Mouse (Mus musculus) gastrocnemius, adult 8-10 months (tissue): Measurements from ENCODE around the gene Gm4559. TPM values are rescaled to one million over a fixed set of nuclear protein-coding genes. Genes with fewer than 3 reads are reported as not detected.
"Not testable (repeated sequence)": the region's sequence is repeated elsewhere in the genome, so short reads cannot be mapped to it uniquely, and the experiment has no call there.

Experiments
- DNase-seq, 2 experiments: peaks; one replicate each; pipeline ENCODE4 v3.0.0; 2022; ENCODE audit warnings: low spot score in 2 of 2
- total RNA-seq, 4 experiments: library from RNA; stranded (reverse); gene quantifications; 2 replicates each; pipeline ENCODE4 v1.2.4; 2022

The Gm4559 gene
- total RNA-seq, 4 experiments from 2014 or later = not detected

DNA sequence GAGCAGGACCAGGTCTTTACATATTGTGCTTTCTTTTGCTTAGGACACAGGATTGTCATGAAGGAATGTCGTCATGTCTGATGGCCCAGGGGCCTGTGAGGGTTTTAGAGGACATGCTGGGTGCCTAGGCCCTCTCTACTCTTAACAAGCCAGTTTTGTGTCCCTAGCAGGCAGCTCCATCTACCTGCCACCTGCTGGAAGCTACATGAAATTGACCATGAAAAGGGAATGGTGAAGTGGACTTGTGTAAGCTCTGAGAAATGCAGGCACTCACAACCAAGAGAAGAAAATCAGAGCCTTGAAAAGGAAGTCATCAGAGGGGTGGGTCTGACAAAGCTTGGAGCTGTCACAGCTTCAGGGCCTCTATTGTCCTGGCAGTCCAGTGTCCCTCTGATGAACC is 5.1 kb upstream of the Gm4559 start:
- not testable (repeated sequence) for DNase-seq

DNA sequence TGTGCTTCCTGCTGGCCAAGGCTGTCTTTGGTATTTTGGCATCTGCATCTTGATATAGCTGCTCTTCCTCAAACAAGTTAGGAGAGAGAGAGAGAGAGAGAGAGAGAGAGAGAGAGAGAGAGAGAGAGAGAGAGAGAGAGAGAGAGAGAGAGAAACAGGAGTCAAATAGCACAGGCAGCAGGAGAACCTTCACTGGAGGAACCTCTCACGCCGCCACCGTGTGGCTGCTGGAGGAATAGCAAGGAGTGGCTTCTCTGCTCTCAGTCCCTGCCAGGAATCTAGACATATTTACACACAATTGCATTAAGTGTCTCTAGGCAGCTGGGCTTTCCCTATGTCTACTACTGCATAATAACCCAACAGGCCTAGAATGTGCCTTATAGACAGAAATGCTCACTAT is 4.0 kb upstream of the Gm4559 start:
- peak in 1 of 2 experiments; percentile 30 for DNase-seq

- not testable (repeated sequence) for DNase-seq
These were observed 15.9 kb downstream of the Gm4559 start, which contains the start of gene Gm2431 for GRCm38 (mm10) chr7:142258254-142258653. Gm2431 (minus strand) TSS chr7:142258354.

GRCm38 (mm10) chr7:142255517-142255916 is 18.6 kb downstream of the Gm4559 start:
- no peak for DNase-seq

DNA sequence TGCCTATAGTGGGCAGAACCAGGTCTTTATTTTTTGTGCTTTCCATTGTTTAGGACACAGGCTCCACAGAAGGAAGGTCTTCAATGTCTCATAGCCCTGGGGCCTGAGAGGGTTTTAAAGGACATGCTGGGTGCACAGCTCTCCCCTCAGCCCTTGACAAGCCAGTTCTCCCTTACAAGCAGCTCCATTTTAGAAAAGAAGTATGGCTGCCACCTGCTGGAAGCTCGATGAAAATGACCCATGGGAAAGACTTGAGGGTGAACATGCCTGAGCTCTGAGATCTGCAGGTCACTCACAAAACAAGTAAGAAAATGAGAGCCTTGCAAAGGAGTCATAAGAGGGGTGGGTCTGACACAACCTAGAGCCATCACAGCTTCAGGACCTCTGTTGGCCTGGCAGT is 24.3 kb downstream of the Gm4559 start:
- DNase-seq = no peak

GRCm38 (mm10) chr7:142240978-142241377 is 33.2 kb downstream of the Gm4559 start, which contains the start of gene Gm40460:
Gm40460 (minus strand) TSS chr7:142241078.
- no peak for DNase-seq

DNA sequence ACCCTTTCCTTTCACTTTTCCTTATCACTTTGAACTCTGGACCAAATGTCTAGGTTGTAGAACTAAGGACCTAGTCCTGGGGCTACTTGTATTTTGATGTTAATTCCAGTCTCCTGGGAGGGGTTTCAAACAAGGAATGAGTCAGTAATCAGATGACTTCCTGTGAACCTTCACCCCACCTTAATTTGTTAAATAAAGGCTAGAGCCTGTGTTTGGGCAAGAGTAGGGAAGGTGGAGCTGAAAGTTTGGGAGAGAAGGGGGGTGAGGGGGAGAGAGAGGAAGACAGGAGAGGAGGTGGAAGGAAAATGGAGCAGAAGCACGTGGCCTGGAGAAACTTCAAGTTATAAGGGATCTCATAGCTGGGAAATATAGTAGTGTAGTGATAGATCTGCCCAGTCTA is 42.6 kb downstream of the Gm4559 start:
- no peak for DNase-seq

- not testable (repeated sequence) for DNase-seq
These were observed 44.3 kb downstream of the Gm4559 start, which contains the start of gene Krtap5-5 for GRCm38 (mm10) chr7:142229871-142230270. Krtap5-5 (minus strand) TSS chr7:142229971.

DNA sequence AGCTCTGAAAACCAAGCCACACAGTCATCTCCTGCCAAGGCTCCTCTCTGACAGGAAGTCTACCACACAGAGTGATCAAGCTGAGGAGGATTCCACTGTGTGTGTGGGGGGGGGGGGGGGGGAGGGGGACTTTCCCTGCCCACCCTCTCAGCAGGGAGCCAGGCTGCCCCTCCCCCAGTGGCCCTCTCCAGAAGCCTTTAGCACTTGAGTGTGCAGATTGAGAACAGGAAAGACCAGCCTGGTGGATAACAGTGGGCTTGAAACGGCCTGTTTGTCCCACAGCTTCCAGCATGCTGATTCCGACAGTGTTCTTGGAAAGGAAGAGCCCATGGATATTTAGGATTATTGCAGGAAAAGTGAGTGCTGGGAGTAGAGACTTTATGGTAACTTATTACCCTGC is 49.6 kb downstream of the Gm4559 start:
- DNase-seq = no peak

Other genes with a start within 250 kb of the Gm4559 start
- 10 to 100 TPM; 53.3 to 58.5 (median 55.9) TPM for gene Mob2, start 213.3 kb downstream of the Gm4559 start, total RNA-seq
- gene Dusp8, start 178.5 kb downstream of the Gm4559 start, total RNA-seq = 10 to 100 TPM; 20.5 to 33.4 (median 27.6) TPM
- gene Gm45618, start 153.6 kb downstream of the Gm4559 start, total RNA-seq = not detected
- not detected for gene Gm39115, start 138.3 kb downstream of the Gm4559 start, total RNA-seq
- not detected for gene Gm45337, start 129.8 kb downstream of the Gm4559 start, total RNA-seq
- gene Gm29735, start 117.2 kb downstream of the Gm4559 start, total RNA-seq = not detected
- gene Gm4553, start 108.6 kb downstream of the Gm4559 start, total RNA-seq = not detected
- gene Krtap5-2, start 98.4 kb downstream of the Gm4559 start, total RNA-seq = not detected
- gene Gm10153, start 84.0 kb downstream of the Gm4559 start, total RNA-seq = not detected
- gene Krtap5-3, start 73.0 kb downstream of the Gm4559 start, total RNA-seq = not detected
- gene Gm7579, start 62.5 kb downstream of the Gm4559 start, total RNA-seq = not detected
- gene Krtap5-5, start 44.4 kb downstream of the Gm4559 start, total RNA-seq = not detected
- gene Gm40460, start 33.3 kb downstream of the Gm4559 start, total RNA-seq = not detected
- gene Gm2431, start 16.0 kb downstream of the Gm4559 start, total RNA-seq = not detected
- not detected for gene Krtap5-1, start 22.8 kb upstream of the Gm4559 start, total RNA-seq
- gene Krtap5-4, start 29.2 kb upstream of the Gm4559 start, total RNA-seq = not detected
- 1 to 10 TPM; 1.6 to 2.4 (median 2.1) TPM for gene Ifitm10, start 99.4 kb upstream of the Gm4559 start, total RNA-seq
- 1 to 10 TPM; 1.7 to 8.5 (median 4.8) TPM for gene Gm49369, start 108.3 kb upstream of the Gm4559 start, total RNA-seq
- 100 to 1,000 TPM; 443 to 485 (median 471) TPM for gene Ctsd, start 113.7 kb upstream of the Gm4559 start, total RNA-seq
- not detected for gene Syt8, start 160.5 kb upstream of the Gm4559 start, total RNA-seq
- over 10,000 TPM; 16,943 to 22,105 (median 19,624) TPM for gene Tnni2, start 167.4 kb upstream of the Gm4559 start, total RNA-seq
- 10 to 100 TPM; 22.8 to 39.1 (median 34.1) TPM for gene Lsp1, start 186.4 kb upstream of the Gm4559 start, total RNA-seq
- gene Tnnt3, start 224.5 kb upstream of the Gm4559 start, total RNA-seq = over 10,000 TPM; 31,851 to 38,724 (median 35,835) TPM